Comparison of ENCODE assay signal across 7 mouse cellular contexts in genomic region chr13:111798044-111798443, GRCm38 (mm10). TPM values are rescaled to one million over a fixed set of nuclear protein-coding genes. Genes with fewer than 3 reads are reported as not detected.
DNase-seq lines count a peak whose midpoint lies in the region; ATAC-seq and TF ChIP-seq lines count a peak whose summit lies in the region.

No protein-coding gene starts in this region.

- 55% methylated on average over 12 of the region's 12 CpGs for WGBS in stomach, embryonic 16.5 days
- WGBS in cerebellum, adult 2 months: 21% methylated on average over 12 of the region's 12 CpGs

- H3K27ac ChIP-seq in stomach, embryonic 16.5 days (ENCODE audit: low read length): peak overlapping the region; percentile 71
- no peak overlapping the region for H3K27ac ChIP-seq in cerebellum, adult 2 months (ENCODE audit: insufficient read depth, low read length)

- peak overlapping the region; percentile 75 for H3K4me3 ChIP-seq in megakaryocyte, embryonic 14.5 days (replicated peaks)
- no peak overlapping the region for H3K4me3 ChIP-seq in stomach, embryonic 16.5 days (replicated peaks; ENCODE audit: low read length)
- H3K4me3 ChIP-seq in cerebellum, adult 2 months (replicated peaks; ENCODE audit: insufficient read depth, low read depth, low read length): no peak overlapping the region

- H3K4me1 ChIP-seq in megakaryocyte, embryonic 14.5 days: peaks cover 43% of the 10 kb centered on the region
- peaks cover 62% of the 10 kb centered on the region for H3K4me1 ChIP-seq in stomach, embryonic 16.5 days (ENCODE audit: control insufficient read depth, insufficient read depth, low read length)
- peaks cover 53% of the 10 kb centered on the region for H3K4me1 ChIP-seq in cerebellum, adult 2 months (ENCODE audit: control insufficient read depth, insufficient read depth, low read length)

- peaks cover 21% of the 10 kb centered on the region for H3K27me3 ChIP-seq in megakaryocyte, embryonic 14.5 days (replicated peaks)
- no peaks in the 10 kb centered on the region for H3K27me3 ChIP-seq in stomach, embryonic 16.5 days (ENCODE audit: control insufficient read depth, insufficient read depth, low read length)
- no peaks in the 10 kb centered on the region for H3K27me3 ChIP-seq in cerebellum, adult 2 months (ENCODE audit: control insufficient read depth, insufficient read depth, low read length)

- TF ChIP-seq CTCF in cerebellum, adult 2 months (IDR thresholded peaks at IDR 0.05; ENCODE audit: borderline replicate concordance, insufficient read depth, low read depth, low read length): no peak

- H3K9me3 ChIP-seq in megakaryocyte, embryonic 14.5 days: no peaks in the 10 kb centered on the region
- H3K9me3 ChIP-seq in stomach, embryonic 16.5 days (replicated peaks; ENCODE audit: control insufficient read depth, low read length): no peaks in the 10 kb centered on the region

- ATAC-seq in megakaryocyte, adult 5-6 weeks (ENCODE audit: poor library complexity, severe bottlenecking): no peak
- no peak for ATAC-seq in stomach, embryonic 16.5 days (ENCODE audit: insufficient read depth, low FRiP score)

- no peak overlapping the region for H3K9ac ChIP-seq in stomach, embryonic 16.5 days (ENCODE audit: low read length)

- TF ChIP-seq POLR2A in cerebellum, adult 2 months (IDR thresholded peaks at IDR 0.05; ENCODE audit: borderline replicate concordance, insufficient read depth, low read length): no peak

- H3K36me3 ChIP-seq in megakaryocyte, embryonic 14.5 days (replicated peaks; ENCODE audit: low read length): no peaks in the 10 kb centered on the region
- H3K36me3 ChIP-seq in stomach, embryonic 16.5 days (ENCODE audit: control insufficient read depth, insufficient read depth, low read length): no peaks in the 10 kb centered on the region

- H3K4me2 ChIP-seq in stomach, embryonic 16.5 days (ENCODE audit: low read depth, low read length): no peak overlapping the region

- peak; percentile 72 to 74 for DNase-seq in gastrocnemius, adult 8-10 months (ENCODE audit: low spot score in 2 of 2)
- peak; percentile 78 for DNase-seq in kidney, adult 9 months
- no peak for DNase-seq in cerebellum, adult 2 months
- no peak for DNase-seq in thymus, postnatal 14 days

RNA-seq across cellular contexts. Expression of gene Map3k1, which starts 10.7 kb away (rescaled TPM):
- polyA plus RNA-seq in megakaryocyte, embryonic 14.5 days (2012; ENCODE audit: insufficient read depth, low replicate concordance): 5.7 TPM in 1 of 2 replicates, not detected in the other
- 61.5 and 62.2 TPM in 2 replicates for total RNA-seq in megakaryocyte, adult 5-6 weeks (2015)
- 74.4 and 92.6 TPM in 2 replicates for total RNA-seq in megakaryocyte, adult 5-6 weeks (2017)
- total RNA-seq in gastrocnemius, adult 8-10 months (2022): 1 to 10 TPM; 6.7 to 8.1 (median 7.2) TPM
- polyA plus RNA-seq in stomach, embryonic 16.5 days (2015; fragmentation: Nextera tagmentation; extraction: Ambion mirVana): 22.3 and 23.6 TPM in 2 replicates
- polyA plus RNA-seq in cerebellum, adult 2 months (2012; rRNA removed): 12.3 and 13.6 TPM in 2 replicates

Comparison
In these comparisons a context has a peak if more than half of its experiments do, and no peak if none do; other contexts are left out.
1. DNase-seq: peak in gastrocnemius, adult 8-10 months (2 of 2) and kidney, adult 9 months (single experiment); none in cerebellum, adult 2 months (0 of 2) and thymus, postnatal 14 days (single experiment).